Mouse (Mus musculus): ENCODE measurements around the gene Gpr180.

Gpr180 gene

GRCm38 (mm10) chr14:118209642-118210041 is 72.7 kb downstream of the Gpr180 start:
- DNase-seq (ENCODE audit: low spot score) = no peak

GRCm38 (mm10) chr14:118212188-118212804 is 75.3 kb downstream of the Gpr180 start:
- DNase-seq (ENCODE audit: low spot score) = no peak

Measured in spleen, adult 12 weeks (tissue).